Mouse (Mus musculus) spleen, adult 2 months (tissue): ENCODE results near the gene Rhobtb3.

Source experiments
- CTCF ChIP-seq: fragments of 200-500 bp; IDR thresholded peaks from 2 replicates; pipeline ENCODE4 v1.5.1; 2011; ENCODE audit warnings: mild to moderate bottlenecking, inconsistent platforms; ENCODE audit not compliant: insufficient read depth, insufficient read length, insufficient replicate concordance; ENCODE audit errors: extremely low read depth
- POLR2A ChIP-seq: fragments of 200-500 bp; IDR thresholded peaks from 2 replicates; pipeline ENCODE4 v1.6.1; 2011; ENCODE audit warnings: low read depth, low read length, inconsistent platforms

DNA sequence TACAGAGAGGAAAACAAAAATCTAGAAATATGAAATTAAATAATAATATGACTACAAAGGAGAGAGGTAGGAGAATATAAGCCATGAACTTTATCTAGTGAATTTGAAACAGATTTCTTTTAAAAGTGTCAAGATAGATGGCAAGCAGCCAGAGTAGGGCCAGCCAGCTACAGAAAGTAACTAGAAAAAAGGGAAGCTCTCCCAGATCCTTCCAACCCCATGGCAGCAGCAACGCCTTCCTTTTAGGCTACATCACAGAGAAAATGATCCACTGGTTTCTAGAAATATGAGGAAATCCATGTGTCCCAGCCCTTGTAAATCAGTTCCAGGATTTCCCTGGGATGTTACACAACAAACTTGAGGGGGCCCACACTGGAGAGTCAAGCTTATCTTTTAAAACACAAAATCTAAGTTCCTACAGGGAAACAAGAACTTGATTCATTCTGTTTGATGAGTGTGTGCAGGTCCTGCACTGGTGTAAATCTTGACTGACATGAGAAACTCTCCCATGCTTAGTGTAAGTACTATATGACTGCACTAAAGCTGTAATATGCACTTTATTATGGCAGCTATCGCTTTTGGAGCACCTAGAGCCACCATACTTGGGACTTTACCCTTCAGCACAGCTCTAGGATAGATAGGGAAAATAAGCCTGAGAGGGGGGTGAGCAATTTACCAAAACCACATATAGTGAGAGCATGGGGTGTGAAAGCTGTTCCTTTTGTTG, 2.8 kb downstream of the Rhobtb3 start:
- TF ChIP-seq CTCF, result no peak
- no peak for TF ChIP-seq POLR2A
